Mouse (Mus musculus) ES-E14 (cell line): ENCODE results near the gene Mrps7. TPM values are rescaled to one million over a fixed set of nuclear protein-coding genes. Genes with fewer than 3 reads are reported as not detected.

Experiments
- DNase-seq: peaks from one replicate; pipeline ENCODE4 v3.0.0-alpha.2; 2013; ENCODE audit warnings: low read depth, low spot score
- H3K27ac ChIP-seq: 2 replicates; pipeline ENCODE4 v1.5.1; 2012; ENCODE audit warnings: low read depth, mild to moderate bottlenecking, low read length, moderate library complexity, mixed read lengths; ENCODE audit not compliant: poor library complexity, insufficient read depth, severe bottlenecking
- H3K36me3 ChIP-seq: 2 replicates; pipeline ENCODE4 v1.6.1; 2012; ENCODE audit warnings: mild to moderate bottlenecking, low read length, moderate library complexity, mixed read lengths; ENCODE audit not compliant: control insufficient read depth, poor library complexity, insufficient read depth, severe bottlenecking
- H3K4me1 ChIP-seq, 2 experiments: fragments of 150-350 bp in 1 of 2; sonication (generic) in 1 of 2; 2 replicates each; pipeline ENCODE4 v1.6.1; 2012; ENCODE audit warnings: low read length in 2 of 2, mild to moderate bottlenecking in 1 of 2, mixed read lengths in 1 of 2; ENCODE audit not compliant: control insufficient read depth in 2 of 2, insufficient read depth in 2 of 2, poor library complexity in 1 of 2
- H3K4me3 ChIP-seq, 2 experiments: fragments of 150-350 bp in 1 of 2; sonication (generic) in 1 of 2; 2 replicates each; pipeline ENCODE4 v1.5.1; 2012; ENCODE audit warnings: low read length in 2 of 2, low read depth in 1 of 2, mild to moderate bottlenecking in 1 of 2, mixed read lengths in 1 of 2; ENCODE audit not compliant: insufficient read depth in 1 of 2, poor library complexity in 1 of 2, severe bottlenecking in 1 of 2
- H3K9ac ChIP-seq: 2 replicates; pipeline ENCODE4 v1.6.1; 2012; ENCODE audit warnings: low read depth, mild to moderate bottlenecking, low read length, mixed read lengths; ENCODE audit not compliant: poor library complexity, insufficient read depth, severe bottlenecking
- H3K9me3 ChIP-seq: fragments of 150-350 bp; sonication (generic); 2 replicates; pipeline ENCODE4 v1.6.1; 2012; ENCODE audit warnings: low read depth, mild to moderate bottlenecking, low read length; ENCODE audit not compliant: control insufficient read depth, insufficient read depth
- CHD2 ChIP-seq: IDR thresholded peaks from 2 replicates; pipeline ENCODE4 v1.6.1; 2014; ENCODE audit warnings: mild to moderate bottlenecking, low read depth, low read length, inconsistent platforms
- HCFC1 ChIP-seq: IDR thresholded peaks from 2 replicates; pipeline ENCODE4 v1.6.1; 2012; ENCODE audit warnings: low read length, inconsistent platforms, borderline replicate concordance; ENCODE audit not compliant: insufficient read depth
- MAFK ChIP-seq: IDR thresholded peaks from 2 replicates; pipeline ENCODE4 v1.6.1; 2014; ENCODE audit warnings: mild to moderate bottlenecking, low read depth, low read length, inconsistent platforms; ENCODE audit not compliant: insufficient read depth
- ZC3H11A ChIP-seq: IDR thresholded peaks from 2 replicates; pipeline ENCODE4 v1.6.1; 2012; ENCODE audit warnings: low read depth, mild to moderate bottlenecking, inconsistent platforms, low read length, borderline replicate concordance
- ZNF384 ChIP-seq: IDR thresholded peaks from 2 replicates; pipeline ENCODE4 v1.6.1; 2012; ENCODE audit warnings: low read depth, low read length, inconsistent platforms
- in situ Hi-C, 2 experiments: fragments of 600-800 bp; cut with MboI; formaldehyde crosslinking; loops; one replicate each; pipeline ENCODE4 v1.15.1; 2025; ENCODE audit warnings: low sequenced_read_pairs in 2 of 2, inconsistent platforms in 1 of 2; ENCODE audit not compliant: unreplicated experiment in 2 of 2
- total RNA-seq: library from RNA; depleted of rRNA; stranded (reverse); fragments of 300-350 nt; gene quantifications from 2 replicates; pipeline ENCODE4 v1.2.3, GENCODE M21; 2012

Mrps7 gene
- total RNA-seq, 1 experiment, result 74.9 TPM

GRCm38 (mm10) chr11:115603128-115603475 lies 623 bp upstream of the Mrps7 start:
- peak overlapping the region; percentile 98 for H3K9ac ChIP-seq
- no peak for DNase-seq
- no peaks in the 10 kb centered on the region for H3K9me3 ChIP-seq
- peaks cover 2 to 3% of the 10 kb centered on the region in 2 experiments; a peak in 1 of 4 replicates for H3K4me1 ChIP-seq
- H3K4me3 ChIP-seq, result peak overlapping the region; percentile 67 to 91
- TF ChIP-seq CHD2 (no peak), HCFC1 (no peak), MAFK (no peak), ZC3H11A (no peak), ZNF384 (no peak)
- peaks cover 31% of the 10 kb centered on the region for H3K36me3 ChIP-seq
- H3K27ac ChIP-seq, result no peak overlapping the region
- in situ Hi-C loops, result no loop called here

- TF ChIP-seq CHD2 (no peak), HCFC1 (no peak), ZC3H11A (no peak), ZNF384 (no peak), MAFK (no peak)
- Histone ChIP-seq H3K4me3 (peak overlapping the region; percentile 67 to 91), H3K36me3 (peaks cover 43% of the 10 kb centered on the region), H3K4me1 (peaks cover 2 to 7% of the 10 kb centered on the region in 2 experiments; a peak in 1 of 4 replicates), H3K9me3 (no peaks in the 10 kb centered on the region), H3K9ac (peak overlapping the region; percentile 98), H3K27ac (peak overlapping the region; percentile 87)
- no peak for DNase-seq
- in situ Hi-C loops, result no loop called here
These were observed 575 bp downstream of the Mrps7 start for GRCm38 (mm10) chr11:115604304-115604696.

- in situ Hi-C loops, result no loop called here
- no peaks in the 10 kb centered on the region for H3K9me3 ChIP-seq
- H3K4me3 ChIP-seq, result no peak overlapping the region
These were observed 3.0 kb downstream of the Mrps7 start for GRCm38 (mm10) chr11:115606733-115607132.

GRCm38 (mm10) chr11:115608421-115609399 lies 5.0 kb downstream of the Mrps7 start:
- H3K4me3 ChIP-seq, result peak overlapping the region in 1 of 2 experiments; percentile 23; a peak in 1 of 4 replicates
- no peak for DNase-seq
- H3K36me3 ChIP-seq, result peaks cover 46% of the 10 kb centered on the region
- H3K4me1 ChIP-seq, result peaks cover 6 to 8% of the 10 kb centered on the region in 2 experiments; a peak in 3 of 4 replicates
- H3K9me3 ChIP-seq, result no peaks in the 10 kb centered on the region
- H3K27ac ChIP-seq, result no peak overlapping the region
- TF ChIP-seq HCFC1 (no peak), CHD2 (no peak), ZNF384 (no peak), MAFK (no peak), ZC3H11A (no peak)
- no peak overlapping the region for H3K9ac ChIP-seq
- in situ Hi-C loops, result no loop called here

More at GRCm38 (mm10) chr11:115606733-115607132, 3.0 kb downstream of the Mrps7 start:
- H3K27ac ChIP-seq, result no peak overlapping the region
- peaks cover 50% of the 10 kb centered on the region for H3K36me3 ChIP-seq
- H3K9ac ChIP-seq, result no peak overlapping the region
- no peak for DNase-seq
- peaks cover 2 to 5% of the 10 kb centered on the region in 2 experiments; a peak in 1 of 4 replicates for H3K4me1 ChIP-seq
- TF ChIP-seq HCFC1 (no peak), ZNF384 (no peak), MAFK (no peak), ZC3H11A (no peak), CHD2 (no peak)

- H3K9ac ChIP-seq, result no peak overlapping the region
- in situ Hi-C loops, result no loop called here
- no peaks in the 10 kb centered on the region for H3K9me3 ChIP-seq
- H3K27ac ChIP-seq, result no peak overlapping the region
- DNase-seq, result no peak
- TF ChIP-seq ZNF384, result no peak
- no peak for TF ChIP-seq HCFC1
- TF ChIP-seq CHD2, result no peak
- TF ChIP-seq ZC3H11A, result no peak
- no peak for TF ChIP-seq MAFK
- peaks cover 50% of the 10 kb centered on the region for H3K36me3 ChIP-seq
- peaks cover 7 to 16% of the 10 kb centered on the region in 2 experiments; a peak in 3 of 4 replicates for H3K4me1 ChIP-seq
- H3K4me3 ChIP-seq, result peak overlapping the region in 1 of 2 experiments; percentile 23; a peak in 1 of 4 replicates
These were observed 5.9 kb downstream of the Mrps7 start for GRCm38 (mm10) chr11:115609576-115609975.
